Mouse (Mus musculus) T-helper 17 cell (primary cell): Measurements from ENCODE around the gene Gamt.
"Not testable (repeated sequence)": the region's sequence is repeated elsewhere in the genome, so short reads cannot be mapped to it uniquely, and the experiment has no call there.

Source experiments
- in situ Hi-C, 2 experiments: fragments of 300-600 bp; cut with MboI, MseI; formaldehyde crosslinking; loops; 1 replicate in 1 of 2; 2 replicates in 1 of 2; pipeline ENCODE4 v1.15.1; 2025; ENCODE audit warnings: high pct_unique_total_duplicates in 2 of 2

Gamt gene

GRCm38 (mm10) chr10:80236145-80236825 lies 24.5 kb downstream of the Gamt start:
- in situ Hi-C loops, result no loop called here

- in situ Hi-C loops, result no loop called here
These were observed 32.7 kb downstream of the Gamt start for GRCm38 (mm10) chr10:80227877-80228775.

GRCm38 (mm10) chr10:80227166-80227539 lies 33.7 kb downstream of the Gamt start:
- in situ Hi-C loops, result no loop called here

GRCm38 (mm10) chr10:80226416-80227165 lies 34.2 kb downstream of the Gamt start, which contains the start of gene Mum1:
Gene Mum1 (plus strand): TSS chr10:80226434.
- in situ Hi-C loops, result no loop called here

- in situ Hi-C loops, result no loop called here
These were observed 34.8 kb downstream of the Gamt start for GRCm38 (mm10) chr10:80226071-80226415.

GRCm38 (mm10) chr10:80223137-80223536 lies 37.7 kb downstream of the Gamt start:
- in situ Hi-C loops, result not testable (repeated sequence)

GRCm38 (mm10) chr10:80220676-80221075 lies 40.1 kb downstream of the Gamt start:
- in situ Hi-C loops, result no loop called here

GRCm38 (mm10) chr10:80215048-80215772 lies 45.6 kb downstream of the Gamt start:
- in situ Hi-C loops, result no loop called here

- in situ Hi-C loops, result not testable (repeated sequence)
These were observed 49.2 kb downstream of the Gamt start for GRCm38 (mm10) chr10:80211547-80212103.

- in situ Hi-C loops, result no loop called here
These were observed 51.9 kb downstream of the Gamt start for GRCm38 (mm10) chr10:80208841-80209371.

GRCm38 (mm10) chr10:80208248-80208647 lies 52.6 kb downstream of the Gamt start:
- in situ Hi-C loops, result no loop called here
